Mouse (Mus musculus) erythroblast, embryonic 14.5 days (primary cell): ENCODE data around the gene Usp49.

ENCODE experiments used
- GATA1 ChIP-seq: IDR thresholded peaks from 2 replicates; pipeline ENCODE4 v1.6.1; 2012; ENCODE audit warnings: low read length, inconsistent platforms, mixed read lengths
- TAL1 ChIP-seq: IDR thresholded peaks from 3 replicates; pipeline ENCODE4 v1.6.1; 2012; ENCODE audit warnings: low read length, inconsistent platforms, mixed read lengths

- no peak for TF ChIP-seq TAL1
- TF ChIP-seq GATA1 = no peak
Observed at GRCm38 (mm10) chr17:47688344-47688607, 57.8 kb downstream of the Usp49 start, which contains the start of gene Tomm6.
